18 mouse cellular contexts compared by ENCODE assay signal in genomic region chr1:135412130-135412529, GRCm38 (mm10). TPM values are rescaled to one million over a fixed set of nuclear protein-coding genes. Genes with fewer than 3 reads are reported as not detected.
DNase-seq lines count a peak whose midpoint lies in the region; ATAC-seq and TF ChIP-seq lines count a peak whose summit lies in the region.
"Had no signal": no experiment of that assay in that cellular context is flagged by ENCODE, and none has a peak within 500 bp of the region (broad histone marks: within the 10 kb centered on the region; RNA-seq: fewer than 3 reads in every experiment).

No protein-coding gene starts in this region.

- intact Hi-C loops in heart, adult 2 months (cut with DNase I) = no loop called here

- no peak overlapping the region for H3K9ac ChIP-seq in heart, embryonic 12.5 days
- H3K9ac ChIP-seq in heart, adult 2 months (ENCODE audit: low read depth, low read length) = no peak overlapping the region
- no peak overlapping the region for H3K9ac ChIP-seq in heart, postnatal 0 days (replicated peaks; ENCODE audit: low read depth, low read length)
- no peak overlapping the region for H3K9ac ChIP-seq in lung, embryonic 15.5 days
- H3K9ac ChIP-seq: hindbrain, embryonic 13.5 days had no signal

- 64% methylated on average over 4 of the region's 4 CpGs for whole genome bisulfite sequencing in heart, embryonic 12.5 days
- WGBS in heart, adult 2 months = 65% methylated on average over 4 of the region's 4 CpGs
- WGBS in heart, postnatal 0 days = 47% methylated on average over 4 of the region's 4 CpGs
- 85% methylated on average over 4 of the region's 4 CpGs for WGBS in lung, embryonic 15.5 days

- TF ChIP-seq EP300 in heart, adult 2 months (IDR thresholded peaks at IDR 0.05; ENCODE audit: insufficient read depth, low read depth, low read length) = no peak
- no peak for TF ChIP-seq EP300 in heart, postnatal 0 days (IDR thresholded peaks at IDR 0.05; ENCODE audit: low read depth)

- no peaks in the 10 kb centered on the region for H3K27me3 ChIP-seq in heart, embryonic 12.5 days (replicated peaks)
- H3K27me3 ChIP-seq in heart, adult 2 months (ENCODE audit: control insufficient read depth, insufficient read depth, low read length) = no peaks in the 10 kb centered on the region
- no peaks in the 10 kb centered on the region for H3K27me3 ChIP-seq in heart, postnatal 0 days (ENCODE audit: control insufficient read depth, insufficient read depth, low read length)
- no peaks in the 10 kb centered on the region for H3K27me3 ChIP-seq in lung, embryonic 15.5 days
- H3K27me3 ChIP-seq: hindbrain, embryonic 13.5 days had no signal

- H3K4me1 ChIP-seq in heart, embryonic 12.5 days (replicated peaks) = peaks cover 28% of the 10 kb centered on the region
- peaks cover 14% of the 10 kb centered on the region for H3K4me1 ChIP-seq in heart, adult 2 months (ENCODE audit: control insufficient read depth, insufficient read depth, low read length)
- peaks cover 12% of the 10 kb centered on the region for H3K4me1 ChIP-seq in heart, postnatal 0 days (ENCODE audit: control insufficient read depth, insufficient read depth)
- 0 out of 2 replicates have a peak, but pooled peaks cover 4% of the 10 kb centered on the region for H3K4me1 ChIP-seq in lung, embryonic 15.5 days
- H3K4me1 ChIP-seq: embryonic facial prominence, embryonic 10.5 days; hindbrain, embryonic 13.5 days had no signal

- no peak for DNase-seq in heart, adult 2 months
- no peak for DNase-seq in heart, postnatal 0 days (ENCODE audit: low spot score)
- DNase-seq in heart, adult 8-10 months (ENCODE audit: low spot score) = no peak
- no peak for DNase-seq in lung, postnatal 4 days
- DNase-seq: adrenal gland, adult 8-10 months; adrenal gland, postnatal 36 days; cerebellum, adult 2 months; cerebellum, postnatal 10 days; gastrocnemius, postnatal 36 days; kidney, adult 11 months had no signal

- no peaks in the 10 kb centered on the region for H3K9me3 ChIP-seq in heart, embryonic 12.5 days (replicated peaks)
- no peaks in the 10 kb centered on the region for H3K9me3 ChIP-seq in heart, postnatal 0 days (replicated peaks; ENCODE audit: control insufficient read depth, low read length)
- no peaks in the 10 kb centered on the region for H3K9me3 ChIP-seq in lung, embryonic 15.5 days
- H3K9me3 ChIP-seq: embryonic facial prominence, embryonic 10.5 days; heart, embryonic 10.5 days; hindbrain, embryonic 13.5 days had no signal

- no peak for TF ChIP-seq POLR2A in heart, adult 2 months (IDR thresholded peaks at IDR 0.05; ENCODE audit: insufficient read depth, low read depth, low read length)

- TF ChIP-seq CTCF in heart, adult 2 months (IDR thresholded peaks at IDR 0.05) = no peak
- no peak for TF ChIP-seq CTCF in heart, postnatal 0 days (IDR thresholded peaks at IDR 0.05; ENCODE audit: low read depth)

- no peak overlapping the region for H3K4me3 ChIP-seq in heart, embryonic 12.5 days
- no peak overlapping the region for H3K4me3 ChIP-seq in heart, adult 2 months
- H3K4me3 ChIP-seq in heart, postnatal 0 days (ENCODE audit: low read depth, low read length) = no peak overlapping the region
- no peak overlapping the region for H3K4me3 ChIP-seq in lung, embryonic 15.5 days
- H3K4me3 ChIP-seq: embryonic facial prominence, embryonic 10.5 days; heart, embryonic 10.5 days; hindbrain, embryonic 13.5 days had no signal

- H3K36me3 ChIP-seq in heart, embryonic 12.5 days = peaks cover 73% of the 10 kb centered on the region
- H3K36me3 ChIP-seq in heart, adult 2 months (ENCODE audit: control insufficient read depth, insufficient read depth, low read length) = peaks cover 20% of the 10 kb centered on the region
- peaks cover 51% of the 10 kb centered on the region for H3K36me3 ChIP-seq in heart, postnatal 0 days (replicated peaks; ENCODE audit: control insufficient read depth, insufficient read depth, low read length)
- H3K36me3 ChIP-seq in lung, embryonic 15.5 days = peaks cover 80% of the 10 kb centered on the region

- no peak overlapping the region for H3K4me2 ChIP-seq in heart, embryonic 12.5 days
- H3K4me2 ChIP-seq in heart, postnatal 0 days (ENCODE audit: low read depth, low read length) = no peak overlapping the region
- H3K4me2 ChIP-seq in lung, embryonic 15.5 days = no peak overlapping the region
- H3K4me2 ChIP-seq: hindbrain, embryonic 13.5 days had no signal

- no peaks in the 10 kb centered on the region for H3K79me2 ChIP-seq in heart, adult 2 months (replicated peaks; ENCODE audit: control insufficient read depth, insufficient read depth, low read length)

- ATAC-seq in heart, embryonic 12.5 days (ENCODE audit: insufficient number of reproducible peaks, low FRiP score) = no peak
- ATAC-seq in heart, postnatal 0 days (ENCODE audit: insufficient read depth, low read depth) = no peak
- no peak for ATAC-seq in lung, embryonic 15.5 days (ENCODE audit: borderline replicate concordance, extremely low read depth, low FRiP score, low TSS enrichment)
- ATAC-seq: forebrain, embryonic 14.5 days; hindbrain, postnatal 0 days had no signal

- peak overlapping the region; percentile 79; the same call in 1 of the 2 replicates for H3K27ac ChIP-seq in heart, embryonic 12.5 days (ENCODE audit: poor library complexity, severe bottlenecking)
- H3K27ac ChIP-seq in heart, adult 2 months = no peak overlapping the region; the same call in 1 of the 2 replicates
- peak overlapping the region; percentile 74; the same call in 1 of the 2 replicates for H3K27ac ChIP-seq in heart, postnatal 0 days (ENCODE audit: low read depth)
- H3K27ac ChIP-seq in lung, embryonic 15.5 days = peak overlapping the region; percentile 58; the same call in 1 of the 2 replicates
- H3K27ac ChIP-seq: embryonic facial prominence, embryonic 10.5 days; hindbrain, embryonic 13.5 days had no signal

RNA-seq across cellular contexts. Expression of gene Ipo9, which starts 18.2 kb away (rescaled TPM):
- polyA plus RNA-seq in heart, embryonic 12.5 days (2016; fragmentation: Nextera tagmentation; extraction: Ambion mirVana) = 106 and 107 TPM in 2 replicates
- total RNA-seq in heart, adult 2 months (2021) = 10 to 100 TPM; 31.9 to 35.3 TPM
- 40.8 and 64.6 TPM in 2 replicates for polyA plus RNA-seq in heart, adult 2 months (2012; rRNA removed)
- 41.0 and 67.8 TPM in 2 replicates for total RNA-seq in heart, postnatal 0 days (2014; rRNA removed; ENCODE audit: low replicate concordance)
- polyA plus RNA-seq in heart, postnatal 0 days (2015; fragmentation: Nextera tagmentation; extraction: Ambion mirVana) = 27.7 and 32.3 TPM in 2 replicates
- 10 to 100 TPM; 27.1 to 34.0 (median 30.1) TPM for total RNA-seq in heart, adult 8-10 months (2022)
- 119 and 123 TPM in 2 replicates for polyA plus RNA-seq in lung, embryonic 15.5 days (2015; fragmentation: Nextera tagmentation; extraction: Ambion mirVana)

RNA-seq across cellular contexts. Expression of gene Shisa4, which starts 37.1 kb away (rescaled TPM):
- polyA plus RNA-seq in heart, embryonic 12.5 days (2016; fragmentation: Nextera tagmentation; extraction: Ambion mirVana) = 32.4 and 33.3 TPM in 2 replicates
- total RNA-seq in heart, adult 2 months (2021) = 1 to 10 TPM; 2.2 to 2.3 TPM
- polyA plus RNA-seq in heart, adult 2 months (2012; rRNA removed) = 6.7 and 10.4 TPM in 2 replicates
- total RNA-seq in heart, postnatal 0 days (2014; rRNA removed; ENCODE audit: low replicate concordance) = 13.8 and 30.7 TPM in 2 replicates
- 21.0 and 26.0 TPM in 2 replicates for polyA plus RNA-seq in heart, postnatal 0 days (2015; fragmentation: Nextera tagmentation; extraction: Ambion mirVana)
- 1 to 10 TPM; 2.3 to 3.5 (median 2.8) TPM for total RNA-seq in heart, adult 8-10 months (2022)
- polyA plus RNA-seq in lung, embryonic 15.5 days (2015; fragmentation: Nextera tagmentation; extraction: Ambion mirVana) = 35.2 and 39.1 TPM in 2 replicates
- total RNA-seq: hematopoietic stem cell, adult 5-6 weeks had no signal
